8 mouse cellular contexts compared by ENCODE assay signal in the genomic region with DNA sequence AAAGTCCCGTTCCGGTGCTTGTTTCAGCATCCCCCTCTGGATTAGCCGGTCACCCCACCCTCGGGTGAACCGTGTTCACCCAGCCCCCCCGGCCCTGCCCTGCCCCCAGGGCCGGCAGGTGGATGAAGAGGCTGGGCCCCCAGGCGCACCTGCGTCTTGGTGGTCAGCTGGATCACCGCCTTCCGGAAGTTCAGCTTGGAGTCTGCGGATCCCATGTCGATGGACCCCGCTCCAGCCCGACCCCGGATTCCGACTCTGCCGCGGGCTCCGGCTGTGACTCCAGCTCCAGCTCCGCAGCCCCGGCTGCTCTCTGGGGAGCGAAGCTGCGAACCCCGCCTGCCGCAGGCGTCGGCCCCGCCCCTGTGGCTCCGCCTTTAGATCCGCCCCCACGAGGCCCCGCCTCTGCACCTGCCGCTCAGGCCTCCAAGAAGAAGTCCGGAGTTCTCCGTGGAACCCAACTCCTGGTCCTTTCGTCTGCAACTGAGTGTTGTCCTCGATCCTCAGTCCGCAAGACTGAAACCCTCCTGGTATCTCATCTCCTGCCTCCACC. TPM values are rescaled to one million over a fixed set of nuclear protein-coding genes. Genes with fewer than 3 reads are reported as not detected.
DNase-seq lines count a peak whose midpoint lies in the region; ATAC-seq lines count a peak whose summit lies in the region.

A gene (minus strand): TSS at position 362 of the 550 bp plus-strand sequence.

- peak; percentile 49; the same call in 1 of the 2 replicates for ATAC-seq in heart, embryonic 14.5 days (ENCODE audit: insufficient number of reproducible peaks, insufficient read depth, low FRiP score, low read depth)
- peak; percentile 71 for ATAC-seq in liver, embryonic 12.5 days
- ATAC-seq in stomach, embryonic 16.5 days (ENCODE audit: insufficient read depth, low FRiP score): peak; percentile 75

- DNase-seq in CD8-positive naive resting alpha-beta T cell, adult 2 months (ENCODE audit: low read depth in 2 of 2, low spot score in 2 of 2): peak; percentile 70 to 85
- DNase-seq in kidney, postnatal 10 days: peak; percentile 88
- peak; percentile 63 to 72 for DNase-seq in natural killer cell, adult 2 months (ENCODE audit: low spot score in 2 of 2)

- peak within 1 kb of the TSS; percentile 95 for H3K4me2 ChIP-seq in heart, embryonic 14.5 days (ENCODE audit: low read length)
- peak within 1 kb of the TSS; percentile 71 for H3K4me2 ChIP-seq in liver, embryonic 12.5 days
- peak within 1 kb of the TSS; percentile 82 for H3K4me2 ChIP-seq in stomach, embryonic 16.5 days (ENCODE audit: low read depth, low read length)

- no peaks in the 10 kb centered on the region for H3K9me3 ChIP-seq in erythroblast, embryonic 14.5 days (ENCODE audit: control insufficient read depth, low read length)
- no peaks in the 10 kb centered on the region for H3K9me3 ChIP-seq in heart, embryonic 14.5 days (ENCODE audit: control insufficient read depth, low read length)
- H3K9me3 ChIP-seq in liver, embryonic 12.5 days (replicated peaks): no peaks in the 10 kb centered on the region
- no peaks in the 10 kb centered on the region for H3K9me3 ChIP-seq in stomach, embryonic 16.5 days (replicated peaks; ENCODE audit: control insufficient read depth, low read length)

- no peaks in the 10 kb centered on the region; the same call in 1 of the 2 replicates for H3K4me1 ChIP-seq in brown adipose tissue, adult 24 weeks (ENCODE audit: control insufficient read depth, insufficient read depth, insufficient read length, low read length)
- peaks cover 10% of the 10 kb centered on the region for H3K4me1 ChIP-seq in erythroblast, embryonic 14.5 days (ENCODE audit: control insufficient read depth)
- H3K4me1 ChIP-seq in heart, embryonic 14.5 days (ENCODE audit: control insufficient read depth in 2 of 2, insufficient read depth in 2 of 2, low read length in 2 of 2): peaks cover 8 to 21% of the 10 kb centered on the region in 2 experiments
- peaks cover 11% of the 10 kb centered on the region for H3K4me1 ChIP-seq in liver, embryonic 12.5 days
- H3K4me1 ChIP-seq in stomach, embryonic 16.5 days (ENCODE audit: control insufficient read depth, insufficient read depth, low read length): peaks cover 33% of the 10 kb centered on the region

- peak within 1 kb of the TSS; percentile 65 for H3K4me3 ChIP-seq in brown adipose tissue, adult 24 weeks (ENCODE audit: insufficient read depth, low read depth, low read length)
- peak within 1 kb of the TSS; percentile 40 for H3K4me3 ChIP-seq in erythroblast, embryonic 14.5 days (replicated peaks)
- peak within 1 kb of the TSS; percentile 58 to 61 for H3K4me3 ChIP-seq in heart, embryonic 14.5 days (ENCODE audit: control insufficient read depth in 1 of 2, insufficient read depth in 1 of 2, low read depth in 1 of 2, low read length in 2 of 2)
- H3K4me3 ChIP-seq in liver, embryonic 12.5 days: peak within 1 kb of the TSS; percentile 42
- peak within 1 kb of the TSS; percentile 63 for H3K4me3 ChIP-seq in stomach, embryonic 16.5 days (replicated peaks; ENCODE audit: low read length)

- under 1% methylated on average over 38 of the region's 39 CpGs for WGBS in heart, embryonic 14.5 days
- under 1% methylated on average over 39 of the region's 39 CpGs for WGBS in liver, embryonic 12.5 days (ENCODE audit: insufficient replicate concordance)
- WGBS in stomach, embryonic 16.5 days: under 1% methylated on average over 39 of the region's 39 CpGs

- peak within 1 kb of the TSS; percentile 75 for H3K9ac ChIP-seq in heart, embryonic 14.5 days (ENCODE audit: low read length)
- peak within 1 kb of the TSS; percentile 39; the same call in 1 of the 2 replicates for H3K9ac ChIP-seq in liver, embryonic 12.5 days
- peak within 1 kb of the TSS; percentile 77 for H3K9ac ChIP-seq in stomach, embryonic 16.5 days (ENCODE audit: low read length)

- H3K27me3 ChIP-seq in erythroblast, embryonic 14.5 days (ENCODE audit: control insufficient read depth): peaks cover 75% of the 10 kb centered on the region
- H3K27me3 ChIP-seq in heart, embryonic 14.5 days (ENCODE audit: control insufficient read depth, insufficient read depth, low read length): peaks cover 34% of the 10 kb centered on the region
- H3K27me3 ChIP-seq in liver, embryonic 12.5 days (replicated peaks): peaks cover 88% of the 10 kb centered on the region
- H3K27me3 ChIP-seq in stomach, embryonic 16.5 days (ENCODE audit: control insufficient read depth, insufficient read depth, low read length): peaks cover 15% of the 10 kb centered on the region

- no peak within 1 kb of the TSS for H3K27ac ChIP-seq in brown adipose tissue, adult 24 weeks (replicated peaks; ENCODE audit: low read depth, low read length)
- H3K27ac ChIP-seq in heart, embryonic 14.5 days (replicated peaks in 1 of 2; ENCODE audit: control insufficient read depth in 1 of 2, insufficient read depth in 1 of 2, low read depth in 2 of 2, low read length in 2 of 2): peak within 1 kb of the TSS in 1 of 2 experiments; percentile 11; a peak in 1 of 4 replicates
- H3K27ac ChIP-seq in liver, embryonic 12.5 days: no peak within 1 kb of the TSS
- peak within 1 kb of the TSS; percentile 62 for H3K27ac ChIP-seq in stomach, embryonic 16.5 days (ENCODE audit: low read length)

- no peaks in the 10 kb centered on the region for H3K36me3 ChIP-seq in erythroblast, embryonic 14.5 days (ENCODE audit: control insufficient read depth)
- no peaks in the 10 kb centered on the region for H3K36me3 ChIP-seq in heart, embryonic 14.5 days (ENCODE audit: control insufficient read depth, insufficient read depth, low read length)
- H3K36me3 ChIP-seq in liver, embryonic 12.5 days: no peaks in the 10 kb centered on the region
- H3K36me3 ChIP-seq in stomach, embryonic 16.5 days (ENCODE audit: control insufficient read depth, insufficient read depth, low read length): no peaks in the 10 kb centered on the region

RNA-seq across cellular contexts. Expression of the gene that starts here (rescaled TPM):
- polyA plus RNA-seq in brown adipose tissue, adult 24 weeks (2012; ENCODE audit: insufficient read depth, insufficient read length, missing spikeins): 0.83 and 2.7 TPM in 2 replicates
- 0.03 TPM in 1 of 2 replicates, not detected in the other for polyA plus RNA-seq in erythroblast, embryonic 14.5 days (2012)
- 7.4 and 7.8 TPM in 2 replicates for polyA plus RNA-seq in heart, embryonic 14.5 days (2014; fragmentation: Nextera tagmentation; extraction: Ambion mirVana)
- polyA plus RNA-seq in liver, embryonic 12.5 days (2016; fragmentation: Nextera tagmentation; extraction: Ambion mirVana): 1.8 TPM in 2 replicates
- 44.0 and 46.2 TPM in 2 replicates for polyA plus RNA-seq in stomach, embryonic 16.5 days (2015; fragmentation: Nextera tagmentation; extraction: Ambion mirVana)
